Mouse (Mus musculus): ENCODE measurements around the gene Wdr66. TPM values are rescaled to one million over a fixed set of nuclear protein-coding genes. Genes with fewer than 3 reads are reported as not detected.
A peak's percentile ranks its signal among the peaks of the same experiment; 100 is the strongest.

The Wdr66 gene
- total and polyA plus RNA-seq, 3 experiments, result 0.21 to 0.34 (median 0.21) TPM

DNA sequence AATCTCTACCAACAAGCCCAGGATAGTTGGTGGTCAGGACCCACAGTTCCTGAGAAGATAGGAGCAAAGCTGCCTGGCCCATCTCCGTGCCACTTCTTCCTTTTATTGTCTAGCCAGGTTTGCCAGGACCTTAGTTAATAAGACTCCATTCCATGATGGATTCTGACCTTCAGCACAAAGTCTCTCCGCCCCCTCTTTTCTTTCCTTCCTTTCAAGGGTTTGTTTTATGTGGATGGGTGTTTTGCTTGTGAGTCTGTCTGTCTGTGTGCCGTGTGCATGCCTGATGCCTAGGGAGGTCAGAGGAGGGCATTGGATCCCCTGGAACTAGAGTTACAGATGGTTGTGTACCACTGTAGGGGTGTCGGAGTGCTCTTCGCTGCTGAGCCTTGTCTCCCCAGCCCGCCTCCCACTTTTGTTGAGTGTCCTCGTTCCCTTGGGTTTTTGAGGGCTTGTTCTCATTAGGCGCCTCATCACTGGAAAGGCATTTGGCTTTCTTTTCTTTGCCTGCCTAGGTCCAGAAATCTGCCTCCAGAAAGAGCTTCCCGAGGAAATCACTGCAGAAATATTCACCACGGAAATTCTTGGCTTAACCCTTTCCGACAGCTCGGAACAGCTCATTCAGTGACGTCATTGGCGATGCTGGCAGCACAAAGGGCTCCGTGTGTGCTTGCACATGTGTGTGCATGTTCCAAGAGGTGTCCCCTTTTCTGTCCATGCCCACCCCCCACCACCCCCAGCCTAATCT is 74.3 kb downstream of the Wdr66 start:
- Histone ChIP-seq H3K79me2 (replicated peaks; ENCODE audit: control insufficient read depth, extremely low read depth, insufficient read depth, poor library complexity, severe bottlenecking) (no peaks in the 10 kb centered on the region), H3K9ac (ENCODE audit: insufficient read depth, low read depth) (no peak overlapping the region), H3K4me3 (replicated peaks in 1 of 3; ENCODE audit: low read depth in 2 of 3, low read length in 2 of 3, poor library complexity in 1 of 3) (no peak overlapping the region), H3K36me3 (replicated peaks in 1 of 2; ENCODE audit: control insufficient read depth in 1 of 2, insufficient read depth in 1 of 2, low read length in 1 of 2) (no peaks in the 10 kb centered on the region), H3K27me3 (replicated peaks) (peaks cover 8% of the 10 kb centered on the region), H3K4me2 (ENCODE audit: insufficient read depth, low read depth, poor library complexity, severe bottlenecking) (no peak overlapping the region), H3K9me3 (replicated peaks; ENCODE audit: low read length) (peaks cover 3% of the 10 kb centered on the region), H3K27ac (ENCODE audit: insufficient read depth, low read depth) (no peak overlapping the region), H3K4me1 (ENCODE audit: control insufficient read depth in 1 of 2, insufficient read depth in 2 of 2) (peaks cover 11 to 37% of the 10 kb centered on the region in 2 experiments)
- DNase-seq (ENCODE audit: extremely low read depth), result no peak
- TF ChIP-seq MAZ (IDR thresholded peaks at IDR 0.05; ENCODE audit: low read depth, low read length) (no peak), MAFK (IDR thresholded peaks at IDR 0.05; ENCODE audit: insufficient replicate concordance, low read length) (no peak), RAD21 (IDR thresholded peaks at IDR 0.05; ENCODE audit: low read depth, low read length) (no peak), USF1 (IDR thresholded peaks at IDR 0.05; ENCODE audit: low read depth, low read length) (no peak), NRF1 (IDR thresholded peaks at IDR 0.05; ENCODE audit: low read depth, low read length) (no peak), GABPA (IDR thresholded peaks at IDR 0.05; ENCODE audit: insufficient replicate concordance, low read depth, low read length) (no peak), ZC3H11A (IDR thresholded peaks at IDR 0.05; ENCODE audit: low read depth, low read length) (no peak), PAX5 (IDR thresholded peaks at IDR 0.05; ENCODE audit: low read length) (no peak), TBP (conservative IDR thresholded peaks at IDR 0.05; ENCODE audit: low read depth, low read length) (no peak), POLR2A (IDR thresholded peaks at IDR 0.05; ENCODE audit: low read depth, low read length) (no peak), IRF4 (IDR thresholded peaks at IDR 0.05; ENCODE audit: low read depth, low read length) (no peak), CHD2 (IDR thresholded peaks at IDR 0.05; ENCODE audit: low read length) (no peak), MEF2A (IDR thresholded peaks at IDR 0.05; ENCODE audit: borderline replicate concordance, low read depth, low read length) (no peak), ZMIZ1 (IDR thresholded peaks at IDR 0.05; ENCODE audit: low read depth, low read length) (no peak), RCOR1 (conservative IDR thresholded peaks at IDR 0.05; ENCODE audit: low read depth, low read length) (no peak), NELFE (IDR thresholded peaks at IDR 0.05; ENCODE audit: low read depth, low read length) (no peak), CTCF (conservative IDR thresholded peaks at IDR 0.05 in 1 of 2, IDR thresholded peaks at IDR 0.05 in 1 of 2; ENCODE audit: low read depth in 2 of 2, low read length in 2 of 2) (no peak), UBTF (IDR thresholded peaks at IDR 0.05; ENCODE audit: low read depth, low read length) (no peak), BHLHE40 (IDR thresholded peaks at IDR 0.05; ENCODE audit: low read depth, low read length) (no peak), CHD1 (IDR thresholded peaks at IDR 0.05; ENCODE audit: low read depth, low read length) (no peak)
- in situ Hi-C loops (cut with MboI; ENCODE audit: low pct_ligation_motif_present, low pct_unique_long_range_greater_than_20kb, low sequenced_read_pairs) (no loop called here), dilution Hi-C loops (cut with MboI; ENCODE audit: extremely low pct_ligation_motif_present, extremely low pct_unique_long_range_greater_than_20kb, low sequenced_read_pairs) (no loop called here)

GRCm38 (mm10) chr5:123326751-123327148 is 74.8 kb downstream of the Wdr66 start:
- Histone ChIP-seq H3K27me3 (replicated peaks) (peaks cover 8% of the 10 kb centered on the region), H3K36me3 (replicated peaks in 1 of 2; ENCODE audit: control insufficient read depth in 1 of 2, insufficient read depth in 1 of 2, low read length in 1 of 2) (no peaks in the 10 kb centered on the region), H3K27ac (ENCODE audit: insufficient read depth, low read depth) (no peak overlapping the region), H3K4me2 (ENCODE audit: insufficient read depth, low read depth, poor library complexity, severe bottlenecking) (no peak overlapping the region), H3K4me1 (ENCODE audit: control insufficient read depth in 1 of 2, insufficient read depth in 2 of 2) (peaks cover 11 to 37% of the 10 kb centered on the region in 2 experiments), H3K4me3 (replicated peaks in 1 of 3; ENCODE audit: low read depth in 2 of 3, low read length in 2 of 3, poor library complexity in 1 of 3) (no peak overlapping the region), H3K9ac (ENCODE audit: insufficient read depth, low read depth) (no peak overlapping the region), H3K79me2 (replicated peaks; ENCODE audit: control insufficient read depth, extremely low read depth, insufficient read depth, poor library complexity, severe bottlenecking) (no peaks in the 10 kb centered on the region), H3K9me3 (replicated peaks; ENCODE audit: low read length) (no peaks in the 10 kb centered on the region)
- in situ Hi-C loops (cut with MboI; ENCODE audit: low pct_ligation_motif_present, low pct_unique_long_range_greater_than_20kb, low sequenced_read_pairs) (no loop called here), dilution Hi-C loops (cut with MboI; ENCODE audit: extremely low pct_ligation_motif_present, extremely low pct_unique_long_range_greater_than_20kb, low sequenced_read_pairs) (no loop called here)
- TF ChIP-seq RAD21 (IDR thresholded peaks at IDR 0.05; ENCODE audit: low read depth, low read length), result no peak
- TF ChIP-seq TCF12 (IDR thresholded peaks at IDR 0.05; ENCODE audit: low read depth, low read length), result peak; percentile 53; the same call in 1 of the 2 replicates
- peak; percentile 54 for DNase-seq (ENCODE audit: extremely low read depth)

Measured in CH12.LX (cell line).